Mouse (Mus musculus): ENCODE results near the gene Helb. TPM values are rescaled to one million over a fixed set of nuclear protein-coding genes. Genes with fewer than 3 reads are reported as not detected.
A peak's percentile ranks its signal among the peaks of the same experiment; 100 is the strongest.

Gene Helb
- polyA plus RNA-seq, 2 experiments: 6.0 to 9.0 TPM

GRCm38 (mm10) chr10:120064424-120064823 lies 48.4 kb downstream of the Helb start:
- no peak for ATAC-seq (ENCODE audit: insufficient read depth)
- peak; percentile 9 to 14 (median 14) for DNase-seq (ENCODE audit: low read depth in 3 of 3, low spot score in 3 of 3)
- Histone ChIP-seq H3K4me3 (ENCODE audit: insufficient read depth in 1 of 2, low read depth in 2 of 2, low read length in 2 of 2) (no peak overlapping the region), H3K4me1 (replicated peaks; ENCODE audit: control insufficient read depth in 2 of 2, insufficient read depth in 2 of 2, low read length in 1 of 2) (no peaks in the 10 kb centered on the region), H3K4me2 (ENCODE audit: low read depth) (no peak overlapping the region), H3K27me3 (ENCODE audit: control insufficient read depth, insufficient read depth, low read length) (no peaks in the 10 kb centered on the region), H3K9me3 (ENCODE audit: control insufficient read depth, low read length) (no peaks in the 10 kb centered on the region), H3K36me3 (replicated peaks; ENCODE audit: control insufficient read depth, insufficient read depth, low read depth) (no peaks in the 10 kb centered on the region), H3K27ac (no peak overlapping the region), H3K9ac (replicated peaks) (no peak overlapping the region)
- 13% methylated on average over 5 of the region's 5 CpGs for WGBS (ENCODE audit: insufficient replicate concordance)
- TF ChIP-seq CTCF (IDR thresholded peaks at IDR 0.05; ENCODE audit: low read depth): peak; percentile 84
- TF ChIP-seq EP300 (IDR thresholded peaks at IDR 0.05; ENCODE audit: low read depth): no peak

- 55% methylated on average over 24 of the region's 24 CpGs for WGBS (ENCODE audit: insufficient replicate concordance)
- Histone ChIP-seq H3K4me2 (ENCODE audit: low read depth) (no peak overlapping the region), H3K36me3 (replicated peaks; ENCODE audit: control insufficient read depth, insufficient read depth, low read depth) (no peaks in the 10 kb centered on the region), H3K9me3 (ENCODE audit: control insufficient read depth, low read length) (no peaks in the 10 kb centered on the region), H3K27me3 (ENCODE audit: control insufficient read depth, insufficient read depth, low read length) (no peaks in the 10 kb centered on the region), H3K4me1 (replicated peaks; ENCODE audit: control insufficient read depth in 2 of 2, insufficient read depth in 2 of 2, low read length in 1 of 2) (no peaks in the 10 kb centered on the region), H3K4me3 (ENCODE audit: insufficient read depth in 1 of 2, low read depth in 2 of 2, low read length in 2 of 2) (no peak overlapping the region), H3K9ac (replicated peaks) (no peak overlapping the region), H3K27ac (no peak overlapping the region)
- no peak for DNase-seq (ENCODE audit: low read depth in 3 of 3, low spot score in 3 of 3)
- no peak for ATAC-seq (ENCODE audit: insufficient read depth)
- no peak for TF ChIP-seq CTCF (IDR thresholded peaks at IDR 0.05; ENCODE audit: low read depth)
- TF ChIP-seq EP300 (IDR thresholded peaks at IDR 0.05; ENCODE audit: low read depth): no peak
These were observed 51.3 kb downstream of the Helb start for GRCm38 (mm10) chr10:120061238-120062130.

GRCm38 (mm10) chr10:120060579-120061237 lies 52.1 kb downstream of the Helb start:
- Histone ChIP-seq H3K27ac (no peak overlapping the region), H3K9ac (replicated peaks) (no peak overlapping the region), H3K27me3 (ENCODE audit: control insufficient read depth, insufficient read depth, low read length) (no peaks in the 10 kb centered on the region), H3K36me3 (replicated peaks; ENCODE audit: control insufficient read depth, insufficient read depth, low read depth) (no peaks in the 10 kb centered on the region), H3K4me3 (ENCODE audit: insufficient read depth in 1 of 2, low read depth in 2 of 2, low read length in 2 of 2) (no peak overlapping the region), H3K4me1 (replicated peaks; ENCODE audit: control insufficient read depth in 2 of 2, insufficient read depth in 2 of 2, low read length in 1 of 2) (no peaks in the 10 kb centered on the region), H3K9me3 (ENCODE audit: control insufficient read depth, low read length) (no peaks in the 10 kb centered on the region), H3K4me2 (ENCODE audit: low read depth) (no peak overlapping the region)
- no peak for DNase-seq (ENCODE audit: low read depth in 3 of 3, low spot score in 3 of 3)
- TF ChIP-seq EP300 (IDR thresholded peaks at IDR 0.05; ENCODE audit: low read depth): no peak
- no peak for TF ChIP-seq CTCF (IDR thresholded peaks at IDR 0.05; ENCODE audit: low read depth)
- no peak for ATAC-seq (ENCODE audit: insufficient read depth)
- 55% methylated on average over 10 of the region's 10 CpGs for WGBS (ENCODE audit: insufficient replicate concordance)

GRCm38 (mm10) chr10:120044714-120045234 lies 68.0 kb downstream of the Helb start:
- no peak for DNase-seq (ENCODE audit: low read depth in 3 of 3, low spot score in 3 of 3)
- no peak for ATAC-seq (ENCODE audit: insufficient read depth)
- Histone ChIP-seq H3K9me3 (ENCODE audit: control insufficient read depth, low read length) (no peaks in the 10 kb centered on the region), H3K4me3 (ENCODE audit: insufficient read depth in 1 of 2, low read depth in 2 of 2, low read length in 2 of 2) (no peak overlapping the region), H3K27me3 (ENCODE audit: control insufficient read depth, insufficient read depth, low read length) (no peaks in the 10 kb centered on the region), H3K27ac (no peak overlapping the region), H3K9ac (replicated peaks) (no peak overlapping the region), H3K4me1 (replicated peaks; ENCODE audit: control insufficient read depth in 2 of 2, insufficient read depth in 2 of 2, low read length in 1 of 2) (no peaks in the 10 kb centered on the region), H3K4me2 (ENCODE audit: low read depth) (no peak overlapping the region), H3K36me3 (replicated peaks; ENCODE audit: control insufficient read depth, insufficient read depth, low read depth) (no peaks in the 10 kb centered on the region)
- 85% methylated on average over 2 of the region's 2 CpGs for WGBS (ENCODE audit: insufficient replicate concordance)
- TF ChIP-seq CTCF (IDR thresholded peaks at IDR 0.05; ENCODE audit: low read depth) (no peak), EP300 (IDR thresholded peaks at IDR 0.05; ENCODE audit: low read depth) (no peak)

GRCm38 (mm10) chr10:120044237-120044636 lies 68.5 kb downstream of the Helb start:
- H3K4me3 ChIP-seq (ENCODE audit: insufficient read depth in 1 of 2, low read depth in 2 of 2, low read length in 2 of 2): no peak overlapping the region
- DNase-seq (ENCODE audit: low read depth in 3 of 3, low spot score in 3 of 3): no peak
- no peaks in the 10 kb centered on the region for H3K9me3 ChIP-seq (ENCODE audit: control insufficient read depth, low read length)
- H3K4me1 ChIP-seq (replicated peaks; ENCODE audit: control insufficient read depth in 2 of 2, insufficient read depth in 2 of 2, low read length in 1 of 2): no peaks in the 10 kb centered on the region
- H3K9ac ChIP-seq (replicated peaks): no peak overlapping the region
- no peaks in the 10 kb centered on the region for H3K27me3 ChIP-seq (ENCODE audit: control insufficient read depth, insufficient read depth, low read length)
- 77% methylated on average over 6 of the region's 6 CpGs for WGBS (ENCODE audit: insufficient replicate concordance)
- no peak for ATAC-seq (ENCODE audit: insufficient read depth)
- TF ChIP-seq CTCF (IDR thresholded peaks at IDR 0.05; ENCODE audit: low read depth) (no peak), EP300 (IDR thresholded peaks at IDR 0.05; ENCODE audit: low read depth) (no peak)
- no peak overlapping the region for H3K4me2 ChIP-seq (ENCODE audit: low read depth)
- no peak overlapping the region for H3K27ac ChIP-seq
- H3K36me3 ChIP-seq (replicated peaks; ENCODE audit: control insufficient read depth, insufficient read depth, low read depth): no peaks in the 10 kb centered on the region
